Mouse (Mus musculus) spleen, adult 2 months (tissue): Measurements from ENCODE around the gene Usp53. TPM values are rescaled to one million over a fixed set of nuclear protein-coding genes. Genes with fewer than 3 reads are reported as not detected.

Source experiments
- DNase-seq, 2 experiments: peaks; one replicate each; pipeline versions ENCODE4 v3.0.0 to v3.0.0-alpha.2; 2012 to 2021; ENCODE audit warnings: low spot score in 2 of 2, low read depth in 1 of 2
- H3K27ac ChIP-seq: fragments of 200-500 bp; 2 replicates; pipeline ENCODE4 v1.5.1; 2012; ENCODE audit warnings: low read length, inconsistent platforms; ENCODE audit not compliant: insufficient read depth
- H3K27me3 ChIP-seq: fragments of 200-500 bp; 2 replicates; pipeline ENCODE4 v1.6.1; 2012; ENCODE audit warnings: mild to moderate bottlenecking, moderate library complexity, low read length, inconsistent platforms; ENCODE audit not compliant: control insufficient read depth, insufficient read depth
- H3K36me3 ChIP-seq: fragments of 200-500 bp; 2 replicates; pipeline ENCODE4 v1.6.1; 2012; ENCODE audit warnings: mild to moderate bottlenecking, low read length, inconsistent platforms; ENCODE audit not compliant: control insufficient read depth, insufficient read depth
- H3K4me1 ChIP-seq: fragments of 200-500 bp; 2 replicates; pipeline ENCODE4 v1.6.1; 2011; ENCODE audit warnings: inconsistent platforms; ENCODE audit not compliant: control insufficient read depth, insufficient read depth, insufficient read length
- H3K4me3 ChIP-seq: fragments of 200-500 bp; 2 replicates; pipeline ENCODE4 v1.5.1; 2011; ENCODE audit warnings: mild to moderate bottlenecking, inconsistent platforms; ENCODE audit not compliant: insufficient read depth, insufficient read length; ENCODE audit errors: extremely low read depth
- CTCF ChIP-seq: fragments of 200-500 bp; IDR thresholded peaks from 2 replicates; pipeline ENCODE4 v1.5.1; 2011; ENCODE audit warnings: mild to moderate bottlenecking, inconsistent platforms; ENCODE audit not compliant: insufficient read depth, insufficient read length, insufficient replicate concordance; ENCODE audit errors: extremely low read depth
- POLR2A ChIP-seq: fragments of 200-500 bp; IDR thresholded peaks from 2 replicates; pipeline ENCODE4 v1.6.1; 2011; ENCODE audit warnings: low read depth, low read length, inconsistent platforms
- WGBS: fragments of 180-500 bp; shearing (Covaris S2); methylation state at CpG from one replicate; pipeline ENCODE4 v1.1.7; 2018; 5-methylcytosine and 5-hydroxymethylcytosine counted together
- polyA plus RNA-seq: library from polyadenylated mRNA; depleted of rRNA; stranded (reverse); fragments of >200 nt; gene quantifications from 2 replicates; pipeline ENCODE4 v1.2.3, GENCODE M21; 2012; rRNA removed

The Usp53 gene
- polyA plus RNA-seq: 1.4 TPM in 2 replicates

DNA sequence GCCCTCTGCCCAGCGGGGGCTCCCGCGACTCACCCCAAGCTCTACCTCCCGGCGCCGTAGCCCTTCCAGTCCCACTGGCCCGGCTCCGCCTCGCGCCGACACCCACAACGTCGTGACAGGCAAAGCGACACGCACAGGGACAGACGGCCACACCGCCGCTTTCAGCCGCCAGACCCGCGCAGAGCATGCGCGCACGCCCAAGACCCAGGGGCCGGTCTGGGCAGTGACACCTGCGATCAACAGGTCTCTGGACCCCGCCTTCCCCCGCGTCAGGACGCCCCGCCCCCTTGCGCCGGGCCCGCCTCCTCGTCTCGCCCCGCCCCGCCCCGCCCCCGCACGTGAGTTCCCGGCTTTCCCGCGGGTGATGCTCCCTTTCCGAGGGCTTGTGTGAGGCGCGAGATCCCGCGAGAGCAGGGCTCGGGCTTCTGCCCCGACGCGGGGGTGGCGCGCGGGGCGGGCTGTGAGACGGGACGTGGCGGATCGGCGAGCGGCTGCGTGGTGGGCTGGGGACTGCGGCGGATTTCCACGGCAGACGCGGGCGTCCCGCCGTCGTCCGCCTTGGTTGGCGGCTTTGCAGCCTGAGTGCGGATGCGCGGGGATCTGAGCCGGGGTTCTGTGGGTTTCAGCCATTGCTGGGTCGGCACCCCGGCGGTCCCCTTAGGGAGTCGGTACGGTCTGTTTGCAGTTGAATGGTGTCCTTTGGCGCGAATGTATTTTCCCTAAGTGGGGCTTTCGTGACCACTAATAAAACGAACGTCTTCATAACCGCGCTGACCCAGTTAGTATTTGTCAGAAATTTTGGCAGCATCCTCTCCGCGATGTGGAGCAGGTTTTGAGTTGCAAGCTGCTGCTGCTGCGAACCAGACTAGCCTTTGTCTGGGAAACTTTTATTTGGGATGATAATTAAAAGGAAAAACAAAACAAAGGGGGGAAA is at the start of gene Usp53:
Gene Usp53 (minus strand): TSS at position 262 of the 934 bp plus-strand sequence.
- H3K4me3 ChIP-seq: peak within 1 kb of the TSS; percentile 95
- no peak for TF ChIP-seq CTCF
- peak; percentile 51 for TF ChIP-seq POLR2A
- H3K36me3 ChIP-seq: no peaks in the 10 kb centered on the region
- no peaks in the 10 kb centered on the region for H3K27me3 ChIP-seq
- no peaks in the 10 kb centered on the region for H3K4me1 ChIP-seq
- WGBS: under 1% methylated on average over 90 of the region's 94 CpGs
- peak; percentile 78 to 89 for DNase-seq
- H3K27ac ChIP-seq: peak within 1 kb of the TSS; percentile 89

- H3K27ac ChIP-seq: no peak overlapping the region
- TF ChIP-seq CTCF (no peak), POLR2A (no peak)
- H3K4me1 ChIP-seq: no peaks in the 10 kb centered on the region
- WGBS: 93% methylated on average over 8 of the region's 8 CpGs
- no peaks in the 10 kb centered on the region for H3K27me3 ChIP-seq
- DNase-seq: no peak
- H3K36me3 ChIP-seq: no peaks in the 10 kb centered on the region
- no peak overlapping the region for H3K4me3 ChIP-seq
Observed at GRCm38 (mm10) chr3:123033804-123034203, 49.5 kb upstream of the Usp53 start.

DNA sequence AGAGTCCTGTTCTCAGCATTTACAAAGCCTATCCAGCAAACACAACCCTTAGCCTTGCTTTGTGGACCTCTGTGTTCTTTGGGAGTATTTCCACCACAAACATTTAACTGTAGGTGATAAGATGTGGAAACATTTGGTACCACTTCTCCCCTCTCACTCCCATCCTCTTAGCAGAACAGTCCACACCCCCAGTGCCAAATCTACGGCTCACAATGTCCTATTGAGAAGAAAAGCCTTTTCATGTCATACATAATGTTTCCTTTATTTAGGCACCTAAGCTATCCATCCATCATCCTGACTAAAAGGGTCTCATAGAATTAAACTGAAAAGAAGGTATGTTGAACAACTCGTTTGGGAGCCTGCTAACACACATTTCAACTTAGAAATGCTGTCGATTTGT is 41.3 kb upstream of the Usp53 start:
- Histone ChIP-seq H3K27ac (no peak overlapping the region), H3K4me3 (no peak overlapping the region), H3K4me1 (no peaks in the 10 kb centered on the region), H3K36me3 (no peaks in the 10 kb centered on the region), H3K27me3 (no peaks in the 10 kb centered on the region)
- WGBS: 86% methylated on average over 3 of the region's 3 CpGs
- TF ChIP-seq CTCF: no peak
- TF ChIP-seq POLR2A: no peak
- DNase-seq: no peak

GRCm38 (mm10) chr3:123024496-123025234 is 40.4 kb upstream of the Usp53 start:
- H3K27me3 ChIP-seq: no peaks in the 10 kb centered on the region
- 65% methylated on average over 9 of the region's 9 CpGs for WGBS
- H3K36me3 ChIP-seq: no peaks in the 10 kb centered on the region
- no peaks in the 10 kb centered on the region for H3K4me1 ChIP-seq
- DNase-seq: no peak
- no peak overlapping the region for H3K4me3 ChIP-seq
- TF ChIP-seq POLR2A (no peak), CTCF (no peak)
- H3K27ac ChIP-seq: no peak overlapping the region

DNA sequence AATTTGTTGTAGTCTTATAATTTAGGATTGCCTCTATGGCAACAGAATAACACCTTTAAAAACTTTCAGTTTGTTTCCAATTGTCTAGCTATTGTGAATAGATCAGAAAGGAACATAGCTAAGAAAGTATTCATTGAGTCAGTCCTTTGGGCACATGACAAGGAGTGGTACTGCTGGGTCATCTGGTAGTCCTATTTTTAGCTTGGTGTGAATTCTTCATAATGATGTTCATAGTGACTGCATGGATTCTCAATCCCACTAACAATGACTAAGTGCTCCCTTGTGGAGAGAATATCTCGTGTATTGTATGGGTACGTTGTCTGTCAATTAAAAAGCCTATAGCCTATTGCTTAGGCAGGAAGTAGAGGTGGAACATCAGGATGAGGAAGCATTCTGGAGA is 34.5 kb upstream of the Usp53 start:
- no peak overlapping the region for H3K4me3 ChIP-seq
- H3K27me3 ChIP-seq: no peaks in the 10 kb centered on the region
- no peak for DNase-seq
- TF ChIP-seq CTCF: no peak
- no peak for TF ChIP-seq POLR2A
- H3K4me1 ChIP-seq: no peaks in the 10 kb centered on the region
- H3K36me3 ChIP-seq: no peaks in the 10 kb centered on the region
- 84% methylated on average over 2 of the region's 2 CpGs for WGBS
- no peak overlapping the region for H3K27ac ChIP-seq

DNA sequence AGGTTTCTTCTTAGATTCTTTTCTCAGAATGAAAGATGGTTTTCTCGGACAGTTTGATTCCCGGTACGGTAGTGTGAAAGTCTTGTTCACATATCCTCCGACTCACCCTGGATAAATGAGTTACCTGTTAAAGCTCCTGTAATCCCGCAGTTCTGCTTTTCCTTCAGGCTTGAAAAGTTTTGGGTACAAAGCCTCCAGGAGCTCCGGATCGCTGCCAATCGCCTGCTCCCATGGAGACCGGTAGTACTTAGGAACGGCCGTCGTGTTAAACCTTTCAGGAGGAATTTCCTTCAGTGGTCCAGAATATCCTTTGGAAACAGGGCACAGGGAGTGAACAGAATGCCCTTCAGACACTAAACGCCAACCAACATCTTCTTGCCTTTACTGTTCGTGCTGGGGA is 29.2 kb upstream of the Usp53 start:
- TF ChIP-seq CTCF (no peak), POLR2A (no peak)
- Histone ChIP-seq H3K27ac (no peak overlapping the region), H3K4me3 (no peak overlapping the region), H3K36me3 (no peaks in the 10 kb centered on the region), H3K4me1 (no peaks in the 10 kb centered on the region), H3K27me3 (no peaks in the 10 kb centered on the region)
- DNase-seq: no peak
- WGBS: 95% methylated on average over 14 of the region's 14 CpGs
